Mouse (Mus musculus) forebrain, postnatal 0 days (tissue): ENCODE results near the gene Prkcd. TPM values are rescaled to one million over a fixed set of nuclear protein-coding genes. Genes with fewer than 3 reads are reported as not detected.

Experiments
- ATAC-seq: fragments of 200-750 bp; cut with Nextera tagmentation; 2 replicates; pipeline ENCODE4 v1.8.0; 2017; ENCODE audit warnings: mild to moderate bottlenecking, moderate library complexity
- DNase-seq: peaks from one replicate; pipeline ENCODE4 v3.0.0-alpha.2; 2015
- H3K27ac ChIP-seq: fragments of 300-500 bp; sonication (generic); 2 replicates; pipeline ENCODE4 v1.5.1; 2014; ENCODE audit warnings: low read depth, mild to moderate bottlenecking, antibody characterized with exemption, low read length, moderate library complexity, mixed read lengths
- H3K27me3 ChIP-seq: fragments of 300-500 bp; sonication (generic); 2 replicates; pipeline ENCODE4 v1.6.1; 2014; ENCODE audit warnings: mild to moderate bottlenecking, low read length, mixed read lengths; ENCODE audit not compliant: insufficient read depth
- H3K36me3 ChIP-seq: fragments of 300-500 bp; sonication (generic); 2 replicates; pipeline ENCODE4 v1.6.1; 2014; ENCODE audit warnings: mild to moderate bottlenecking, moderate library complexity; ENCODE audit not compliant: insufficient read depth
- H3K4me1 ChIP-seq: fragments of 300-500 bp; sonication (generic); 2 replicates; pipeline ENCODE4 v1.6.1; 2014; ENCODE audit warnings: antibody characterized with exemption; ENCODE audit not compliant: insufficient read depth
- H3K4me2 ChIP-seq: fragments of 300-500 bp; sonication (generic); 2 replicates; pipeline ENCODE4 v1.6.1; 2014; ENCODE audit warnings: low read depth, mild to moderate bottlenecking, moderate library complexity
- H3K4me3 ChIP-seq: fragments of 300-500 bp; sonication (generic); 2 replicates; pipeline ENCODE4 v1.5.1; 2014; ENCODE audit warnings: low read depth, low read length, mixed read lengths
- H3K9ac ChIP-seq: fragments of 300-500 bp; sonication (generic); 2 replicates; pipeline ENCODE4 v1.6.1; 2014; ENCODE audit warnings: mild to moderate bottlenecking
- H3K9me3 ChIP-seq: fragments of 300-500 bp; sonication (generic); 2 replicates; pipeline ENCODE4 v1.6.1; 2016; ENCODE audit warnings: low read length
- CTCF ChIP-seq: sonication (generic); IDR thresholded peaks from 2 replicates; pipeline ENCODE4 v1.5.1; 2016; ENCODE audit warnings: antibody characterized with exemption, control low read depth, low read depth
- WGBS: fragments of 180-500 bp; shearing (Covaris S2); extraction: QIAGEN DNeasy Blood & Tissue Kit; methylation state at CpG from one replicate; pipeline ENCODE4 v1.1.7; 2014; 5-methylcytosine and 5-hydroxymethylcytosine counted together
- polyA plus RNA-seq: library from polyadenylated mRNA; unstranded; fragments of >200 nt; fragmentation: Nextera tagmentation; extraction: Ambion mirVana; gene quantifications from 2 replicates; pipeline ENCODE4 v1.2.1, GENCODE M21; 2015
- total RNA-seq: library from RNA; depleted of rRNA; stranded (reverse); fragments of >200 nt; gene quantifications from 2 replicates; pipeline ENCODE4 v1.2.3, GENCODE M21; 2014

The Prkcd gene
- total and polyA plus RNA-seq, 2 experiments from 2014 or later = 19.8 to 29.6 TPM

GRCm38 (mm10) chr14:30593279-30594091 lies 32.5 kb downstream of the Prkcd start:
- no peaks in the 10 kb centered on the region; the same call in 1 of the 2 replicates for H3K36me3 ChIP-seq
- no peaks in the 10 kb centered on the region for H3K9me3 ChIP-seq
- no peak overlapping the region for H3K4me3 ChIP-seq
- H3K4me2 ChIP-seq = no peak overlapping the region
- ATAC-seq (peak; percentile 86), DNase-seq (peak; percentile 80)
- 0 out of 2 replicates have a peak, but pooled peaks cover 4% of the 10 kb centered on the region for H3K4me1 ChIP-seq
- no peaks in the 10 kb centered on the region for H3K27me3 ChIP-seq
- 24% methylated on average over 11 of the region's 11 CpGs for WGBS
- H3K27ac ChIP-seq = peak overlapping the region; percentile 83
- H3K9ac ChIP-seq = no peak overlapping the region
- TF ChIP-seq CTCF = peak; percentile 61

- Histone ChIP-seq H3K36me3 (no peaks in the 10 kb centered on the region), H3K9me3 (no peaks in the 10 kb centered on the region)
- peak; percentile 72 for DNase-seq
Measured at GRCm38 (mm10) chr14:30591417-30591816, 34.6 kb downstream of the Prkcd start.

GRCm38 (mm10) chr14:30590918-30591317 lies 35.1 kb downstream of the Prkcd start:
- 79% methylated on average over 7 of the region's 7 CpGs for WGBS

More at GRCm38 (mm10) chr14:30591417-30591816, 34.6 kb downstream of the Prkcd start:
- 0 out of 2 replicates have a peak, but pooled peaks cover 7% of the 10 kb centered on the region for H3K4me1 ChIP-seq
- no peaks in the 10 kb centered on the region for H3K27me3 ChIP-seq
- no peak overlapping the region for H3K27ac ChIP-seq
- no peak overlapping the region for H3K4me3 ChIP-seq
- WGBS = 6% methylated on average over 6 of the region's 6 CpGs
- no peak overlapping the region for H3K9ac ChIP-seq
- no peak for ATAC-seq
- no peak overlapping the region for H3K4me2 ChIP-seq
- TF ChIP-seq CTCF = peak; percentile 80

GRCm38 (mm10) chr14:30590041-30590645 lies 35.9 kb downstream of the Prkcd start:
- Histone ChIP-seq H3K36me3 (no peaks in the 10 kb centered on the region), H3K27ac (no peak overlapping the region), H3K9me3 (no peaks in the 10 kb centered on the region), H3K9ac (no peak overlapping the region), H3K4me3 (no peak overlapping the region), H3K4me1 (0 out of 2 replicates have a peak, but pooled peaks cover 7% of the 10 kb centered on the region), H3K4me2 (no peak overlapping the region), H3K27me3 (no peaks in the 10 kb centered on the region)
- 65% methylated on average over 11 of the region's 11 CpGs for WGBS
- ATAC-seq (no peak), DNase-seq (no peak)
- no peak for TF ChIP-seq CTCF

More at GRCm38 (mm10) chr14:30590918-30591317, 35.1 kb downstream of the Prkcd start:
- H3K4me3 ChIP-seq = no peak overlapping the region
- no peak overlapping the region for H3K9ac ChIP-seq
- 0 out of 2 replicates have a peak, but pooled peaks cover 7% of the 10 kb centered on the region for H3K4me1 ChIP-seq
- H3K27me3 ChIP-seq = no peaks in the 10 kb centered on the region
- no peaks in the 10 kb centered on the region for H3K36me3 ChIP-seq
- H3K9me3 ChIP-seq = no peaks in the 10 kb centered on the region
- no peak for ATAC-seq
- TF ChIP-seq CTCF = no peak
- no peak for DNase-seq
- H3K27ac ChIP-seq = no peak overlapping the region
- no peak overlapping the region for H3K4me2 ChIP-seq

GRCm38 (mm10) chr14:30586780-30587461 lies 39.1 kb downstream of the Prkcd start:
- Histone ChIP-seq H3K4me2 (no peak overlapping the region), H3K27ac (peak overlapping the region; percentile 54), H3K36me3 (no peaks in the 10 kb centered on the region), H3K27me3 (no peaks in the 10 kb centered on the region), H3K4me3 (no peak overlapping the region), H3K9ac (no peak overlapping the region), H3K9me3 (no peaks in the 10 kb centered on the region), H3K4me1 (0 out of 2 replicates have a peak, but pooled peaks cover 3% of the 10 kb centered on the region)
- ATAC-seq (peak; percentile 80), DNase-seq (peak; percentile 54)
- TF ChIP-seq CTCF = peak; percentile 37; the same call in 1 of the 2 replicates
- 21% methylated on average over 7 of the region's 7 CpGs for WGBS

GRCm38 (mm10) chr14:30585323-30585722 lies 40.7 kb downstream of the Prkcd start:
- 85% methylated on average over 5 of the region's 5 CpGs for WGBS
- no peaks in the 10 kb centered on the region for H3K9me3 ChIP-seq
- peak; percentile 33; the same call in 1 of the 2 replicates for TF ChIP-seq CTCF
- no peak for DNase-seq
- H3K4me2 ChIP-seq = no peak overlapping the region
- H3K27ac ChIP-seq = no peak overlapping the region
- no peak for ATAC-seq
- H3K36me3 ChIP-seq = no peaks in the 10 kb centered on the region
- H3K9ac ChIP-seq = no peak overlapping the region
- no peaks in the 10 kb centered on the region for H3K27me3 ChIP-seq
- no peak overlapping the region for H3K4me3 ChIP-seq
- H3K4me1 ChIP-seq = 0 out of 2 replicates have a peak, but pooled peaks cover 3% of the 10 kb centered on the region
